Mouse (Mus musculus) hindbrain, postnatal 0 days (tissue): ENCODE results near the gene E330009J07Rik. TPM values are rescaled to one million over a fixed set of nuclear protein-coding genes. Genes with fewer than 3 reads are reported as not detected.

Source experiments
- ATAC-seq: fragments of 200-750 bp; cut with Nextera tagmentation; 2 replicates; pipeline ENCODE4 v1.8.0; 2017; ENCODE audit warnings: mild to moderate bottlenecking, moderate TSS enrichment, moderate library complexity
- DNase-seq: peaks from one replicate; pipeline ENCODE4 v3.0.0-alpha.2; 2015; ENCODE audit warnings: low spot score
- H3K27ac ChIP-seq: fragments of 300-500 bp; sonication (generic); 2 replicates; pipeline ENCODE4 v1.5.1; 2014; ENCODE audit warnings: mild to moderate bottlenecking
- H3K27me3 ChIP-seq: fragments of 300-500 bp; sonication (generic); 2 replicates; pipeline ENCODE4 v1.6.1; 2014; ENCODE audit warnings: low read length, mixed read lengths; ENCODE audit not compliant: insufficient read depth
- H3K36me3 ChIP-seq: fragments of 300-500 bp; sonication (generic); 2 replicates; pipeline ENCODE4 v1.6.1; 2014; ENCODE audit warnings: low read length, mixed read lengths; ENCODE audit not compliant: insufficient read depth
- H3K4me1 ChIP-seq: fragments of 300-500 bp; sonication (generic); 2 replicates; pipeline ENCODE4 v1.6.1; 2014; ENCODE audit warnings: antibody characterized with exemption, low read length, mixed read lengths; ENCODE audit not compliant: insufficient read depth
- H3K4me2 ChIP-seq: fragments of 300-500 bp; sonication (generic); 2 replicates; pipeline ENCODE4 v1.6.1; 2014; ENCODE audit warnings: low read depth, mild to moderate bottlenecking, low read length, moderate library complexity, mixed read lengths
- H3K4me3 ChIP-seq: fragments of 300-500 bp; sonication (generic); 2 replicates; pipeline ENCODE4 v1.5.1; 2014; ENCODE audit warnings: low read length
- H3K9ac ChIP-seq: fragments of 300-500 bp; sonication (generic); replicated peaks from 2 replicates; pipeline ENCODE4 v1.6.1; 2014; ENCODE audit warnings: mild to moderate bottlenecking, low read length, moderate library complexity, mixed read lengths
- H3K9me3 ChIP-seq: fragments of 300-500 bp; sonication (generic); 2 replicates; pipeline ENCODE4 v1.6.1; 2016; ENCODE audit warnings: low read length, mixed read lengths
- CTCF ChIP-seq: IDR thresholded peaks from 2 replicates; pipeline ENCODE4 v1.5.1; 2016; ENCODE audit warnings: antibody characterized with exemption, control low read depth, low read depth
- WGBS: fragments of 180-500 bp; shearing (Covaris S2); extraction: QIAGEN DNeasy Blood & Tissue Kit; methylation state at CpG from one replicate; pipeline ENCODE4 v1.1.7; 2014; 5-methylcytosine and 5-hydroxymethylcytosine counted together
- polyA plus RNA-seq: library from polyadenylated mRNA; unstranded; fragments of >200 nt; fragmentation: Nextera tagmentation; extraction: Ambion mirVana; gene quantifications from 2 replicates; pipeline ENCODE4 v1.2.1, GENCODE M21; 2015
- total RNA-seq: library from RNA; depleted of rRNA; stranded (reverse); fragments of >200 nt; gene quantifications from 2 replicates; pipeline ENCODE4 v1.2.3, GENCODE M21; 2014

E330009J07Rik gene
- total and polyA plus RNA-seq, 2 experiments from 2014 or later = 9.9 to 29.1 TPM

GRCm38 (mm10) chr6:40418386-40418785 is 17.5 kb downstream of the E330009J07Rik start:
- no peaks in the 10 kb centered on the region for H3K27me3 ChIP-seq
- H3K9ac ChIP-seq = no peak overlapping the region
- H3K27ac ChIP-seq = no peak overlapping the region
- 66% methylated on average over 4 of the region's 4 CpGs for WGBS
- H3K4me1 ChIP-seq = no peaks in the 10 kb centered on the region
- TF ChIP-seq CTCF = no peak
- DNase-seq (no peak), ATAC-seq (0 out of 2 replicates have a peak, but pooled peaks have one; percentile 24)
- no peaks in the 10 kb centered on the region for H3K9me3 ChIP-seq
- no peak overlapping the region for H3K4me2 ChIP-seq
- H3K36me3 ChIP-seq = 0 out of 2 replicates have a peak, but pooled peaks cover 6% of the 10 kb centered on the region
- no peak overlapping the region for H3K4me3 ChIP-seq

GRCm38 (mm10) chr6:40415799-40416198 is 20.1 kb downstream of the E330009J07Rik start:
- ATAC-seq (no peak), DNase-seq (no peak)
- no peak overlapping the region for H3K9ac ChIP-seq
- no peak overlapping the region for H3K4me3 ChIP-seq
- no peaks in the 10 kb centered on the region for H3K27me3 ChIP-seq
- 79% methylated on average over 5 of the region's 5 CpGs for WGBS
- H3K4me1 ChIP-seq = no peaks in the 10 kb centered on the region
- H3K36me3 ChIP-seq = 0 out of 2 replicates have a peak, but pooled peaks cover 6% of the 10 kb centered on the region
- H3K4me2 ChIP-seq = no peak overlapping the region
- H3K9me3 ChIP-seq = no peaks in the 10 kb centered on the region
- H3K27ac ChIP-seq = no peak overlapping the region
- TF ChIP-seq CTCF = no peak

- 81% methylated on average over 3 of the region's 3 CpGs for WGBS
- DNase-seq (no peak), ATAC-seq (no peak)
- H3K36me3 ChIP-seq = peaks cover 4% of the 10 kb centered on the region; the same call in 1 of the 2 replicates
- no peak for TF ChIP-seq CTCF
- H3K9me3 ChIP-seq = no peaks in the 10 kb centered on the region
- no peak overlapping the region for H3K27ac ChIP-seq
- H3K9ac ChIP-seq = no peak overlapping the region
- no peak overlapping the region for H3K4me2 ChIP-seq
- H3K27me3 ChIP-seq = no peaks in the 10 kb centered on the region
- H3K4me1 ChIP-seq = no peaks in the 10 kb centered on the region
- H3K4me3 ChIP-seq = no peak overlapping the region
Observed at GRCm38 (mm10) chr6:40413565-40413964, 22.4 kb downstream of the E330009J07Rik start.

GRCm38 (mm10) chr6:40413046-40413445 is 22.9 kb downstream of the E330009J07Rik start:
- Histone ChIP-seq H3K4me1 (no peaks in the 10 kb centered on the region), H3K27me3 (no peaks in the 10 kb centered on the region), H3K4me2 (no peak overlapping the region), H3K9me3 (no peaks in the 10 kb centered on the region), H3K4me3 (no peak overlapping the region), H3K27ac (no peak overlapping the region), H3K36me3 (peaks cover 10% of the 10 kb centered on the region; the same call in 1 of the 2 replicates), H3K9ac (no peak overlapping the region)
- no peak for TF ChIP-seq CTCF
- DNase-seq (no peak), ATAC-seq (no peak)
- WGBS = 78% methylated on average over 5 of the region's 5 CpGs

- Histone ChIP-seq H3K4me1 (no peaks in the 10 kb centered on the region), H3K27ac (no peak overlapping the region), H3K4me2 (no peak overlapping the region), H3K9me3 (no peaks in the 10 kb centered on the region), H3K36me3 (peaks cover 21% of the 10 kb centered on the region), H3K9ac (no peak overlapping the region), H3K4me3 (no peak overlapping the region), H3K27me3 (no peaks in the 10 kb centered on the region)
- ATAC-seq (no peak), DNase-seq (no peak)
- over 99% methylated on average over 3 of the region's 3 CpGs for WGBS
- TF ChIP-seq CTCF = no peak
Observed at GRCm38 (mm10) chr6:40411085-40411484, 24.9 kb downstream of the E330009J07Rik start.

GRCm38 (mm10) chr6:40403640-40404285 is 32.2 kb downstream of the E330009J07Rik start:
- Histone ChIP-seq H3K36me3 (peaks cover 57% of the 10 kb centered on the region), H3K9me3 (no peaks in the 10 kb centered on the region), H3K27me3 (no peaks in the 10 kb centered on the region), H3K9ac (no peak overlapping the region), H3K4me3 (no peak overlapping the region), H3K4me2 (no peak overlapping the region), H3K4me1 (no peaks in the 10 kb centered on the region), H3K27ac (no peak overlapping the region)
- TF ChIP-seq CTCF = no peak
- no peak for DNase-seq
- ATAC-seq = no peak
- 75% methylated on average over 4 of the region's 4 CpGs for WGBS

GRCm38 (mm10) chr6:40402031-40402430 is 33.9 kb downstream of the E330009J07Rik start:
- H3K27me3 ChIP-seq = no peaks in the 10 kb centered on the region
- no peak for DNase-seq
- no peak for ATAC-seq
- H3K4me2 ChIP-seq = no peak overlapping the region
- no peak for TF ChIP-seq CTCF
- H3K36me3 ChIP-seq = peaks cover 49% of the 10 kb centered on the region
- no peak overlapping the region for H3K4me3 ChIP-seq
- H3K9ac ChIP-seq = no peak overlapping the region
- H3K9me3 ChIP-seq = no peaks in the 10 kb centered on the region
- H3K27ac ChIP-seq = no peak overlapping the region
- no peaks in the 10 kb centered on the region for H3K4me1 ChIP-seq
- WGBS = 84% methylated on average over 2 of the region's 2 CpGs
